13 mouse cellular contexts compared by ENCODE assay signal in the genomic region with DNA sequence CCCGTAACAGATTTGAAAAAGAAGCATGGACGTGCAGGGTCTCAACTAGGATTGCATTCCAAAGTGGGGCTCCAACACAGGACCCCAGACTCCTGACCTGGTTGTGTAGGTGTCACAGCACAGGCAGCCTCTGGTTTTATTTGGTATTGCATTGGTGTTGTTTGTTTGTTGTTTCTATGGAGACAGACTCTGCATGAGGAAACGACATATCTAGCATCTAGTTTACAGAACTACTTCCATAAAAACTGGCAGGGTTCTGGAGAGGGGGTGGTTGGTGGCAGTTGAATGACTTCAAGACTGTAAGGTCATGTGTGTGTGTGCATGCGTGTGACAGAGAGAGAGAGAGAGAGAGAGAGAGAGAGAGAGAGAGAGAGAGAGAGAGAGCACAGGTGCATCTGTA.
A peak's percentile ranks its signal among the peaks of the same experiment; 100 is the strongest.
DNase-seq lines count a peak whose midpoint lies in the region; ATAC-seq lines count a peak whose summit lies in the region.
"Had no signal": no experiment of that assay in that cellular context is flagged by ENCODE, and none has a peak within 500 bp of the region (broad histone marks: within the 10 kb centered on the region; RNA-seq: fewer than 3 reads in every experiment).

No protein-coding gene starts in this region.

- no peaks in the 10 kb centered on the region; the same call in 1 of the 2 replicates for H3K27me3 ChIP-seq in hindbrain, embryonic 14.5 days (ENCODE audit: control insufficient read depth, insufficient read depth, low read length)
- no peaks in the 10 kb centered on the region for H3K27me3 ChIP-seq in hindbrain, embryonic 11.5 days (ENCODE audit: control insufficient read depth, insufficient read depth, low read length)
- 0 out of 2 replicates have a peak, but pooled peaks cover 9% of the 10 kb centered on the region for H3K27me3 ChIP-seq in neural tube, embryonic 13.5 days
- H3K27me3 ChIP-seq in neural tube, embryonic 15.5 days (replicated peaks) = 0 out of 2 replicates have a peak, but pooled peaks cover 5% of the 10 kb centered on the region
- no peaks in the 10 kb centered on the region for H3K27me3 ChIP-seq in stomach, embryonic 15.5 days (replicated peaks)

- DNase-seq in hindbrain, embryonic 14.5 days (ENCODE audit: low spot score) = no peak
- DNase-seq in hindbrain, embryonic 11.5 days (ENCODE audit: low spot score) = no peak
- no peak for DNase-seq in right cerebral cortex, adult 2 months (ENCODE audit: low spot score in 2 of 2)
- no peak for DNase-seq in adrenal gland, postnatal 4 days (ENCODE audit: low spot score in 2 of 2)
- DNase-seq: adrenal gland, postnatal 14 days; cerebellum, adult 9-11 months; kidney, postnatal 25 days had no signal

- H3K9ac ChIP-seq in hindbrain, embryonic 14.5 days = no peak overlapping the region
- no peak overlapping the region for H3K9ac ChIP-seq in hindbrain, embryonic 11.5 days (ENCODE audit: low read depth, low read length)
- H3K9ac ChIP-seq in neural tube, embryonic 13.5 days = no peak overlapping the region
- H3K9ac ChIP-seq in neural tube, embryonic 15.5 days (replicated peaks) = no peak overlapping the region
- no peak overlapping the region for H3K9ac ChIP-seq in stomach, embryonic 15.5 days

- 68% methylated on average over 4 of the region's 4 CpGs for WGBS in hindbrain, embryonic 14.5 days
- 80% methylated on average over 4 of the region's 4 CpGs for WGBS in hindbrain, embryonic 11.5 days
- 67% methylated on average over 4 of the region's 4 CpGs for WGBS in neural tube, embryonic 13.5 days
- 70% methylated on average over 4 of the region's 4 CpGs for WGBS in neural tube, embryonic 15.5 days
- 78% methylated on average over 4 of the region's 4 CpGs for WGBS in stomach, embryonic 15.5 days

- H3K4me2 ChIP-seq in hindbrain, embryonic 14.5 days (replicated peaks) = peak overlapping the region; percentile 99; the same call in 1 of the 2 replicates
- H3K4me2 ChIP-seq in hindbrain, embryonic 11.5 days (replicated peaks; ENCODE audit: low read depth, low read length) = no peak overlapping the region
- H3K4me2 ChIP-seq in neural tube, embryonic 13.5 days = peak overlapping the region; percentile 97
- H3K4me2 ChIP-seq in neural tube, embryonic 15.5 days = no peak overlapping the region
- peak overlapping the region; percentile 90; the same call in 1 of the 2 replicates for H3K4me2 ChIP-seq in stomach, embryonic 15.5 days

- H3K36me3 ChIP-seq in hindbrain, embryonic 14.5 days (replicated peaks; ENCODE audit: control insufficient read depth, insufficient read depth) = no peaks in the 10 kb centered on the region
- H3K36me3 ChIP-seq in hindbrain, embryonic 11.5 days (ENCODE audit: control insufficient read depth, insufficient read depth, low read length) = no peaks in the 10 kb centered on the region
- no peaks in the 10 kb centered on the region for H3K36me3 ChIP-seq in neural tube, embryonic 13.5 days
- no peaks in the 10 kb centered on the region for H3K36me3 ChIP-seq in neural tube, embryonic 15.5 days
- no peaks in the 10 kb centered on the region for H3K36me3 ChIP-seq in stomach, embryonic 15.5 days
- H3K36me3 ChIP-seq: G1E had no signal

- no peak overlapping the region for H3K4me3 ChIP-seq in hindbrain, embryonic 14.5 days (replicated peaks; ENCODE audit: low read length)
- no peak overlapping the region for H3K4me3 ChIP-seq in hindbrain, embryonic 11.5 days (ENCODE audit: low read depth, low read length)
- no peak overlapping the region for H3K4me3 ChIP-seq in neural tube, embryonic 13.5 days
- no peak overlapping the region for H3K4me3 ChIP-seq in neural tube, embryonic 15.5 days (replicated peaks)
- H3K4me3 ChIP-seq in stomach, embryonic 15.5 days (replicated peaks) = no peak overlapping the region
- H3K4me3 ChIP-seq: erythroblast, embryonic 14.5 days had no signal

- no peaks in the 10 kb centered on the region for H3K9me3 ChIP-seq in hindbrain, embryonic 14.5 days (ENCODE audit: control insufficient read depth, low read length)
- H3K9me3 ChIP-seq in hindbrain, embryonic 11.5 days (ENCODE audit: control insufficient read depth, low read length) = no peaks in the 10 kb centered on the region
- no peaks in the 10 kb centered on the region for H3K9me3 ChIP-seq in neural tube, embryonic 13.5 days
- no peaks in the 10 kb centered on the region for H3K9me3 ChIP-seq in neural tube, embryonic 15.5 days (replicated peaks)
- no peaks in the 10 kb centered on the region for H3K9me3 ChIP-seq in stomach, embryonic 15.5 days

- H3K27ac ChIP-seq in hindbrain, embryonic 14.5 days = no peak overlapping the region
- no peak overlapping the region for H3K27ac ChIP-seq in hindbrain, embryonic 11.5 days (ENCODE audit: low read depth, low read length)
- H3K27ac ChIP-seq in neural tube, embryonic 13.5 days (replicated peaks) = no peak overlapping the region
- H3K27ac ChIP-seq in neural tube, embryonic 15.5 days (replicated peaks) = no peak overlapping the region
- H3K27ac ChIP-seq in stomach, embryonic 15.5 days = no peak overlapping the region

- H3K4me1 ChIP-seq in hindbrain, embryonic 14.5 days (replicated peaks; ENCODE audit: control insufficient read depth, insufficient read depth, low read length) = peaks cover 14% of the 10 kb centered on the region
- peaks cover 4% of the 10 kb centered on the region for H3K4me1 ChIP-seq in hindbrain, embryonic 11.5 days (replicated peaks; ENCODE audit: control insufficient read depth, insufficient read depth, low read length)
- peaks cover 57% of the 10 kb centered on the region for H3K4me1 ChIP-seq in neural tube, embryonic 13.5 days (replicated peaks)
- H3K4me1 ChIP-seq in neural tube, embryonic 15.5 days = peaks cover 19% of the 10 kb centered on the region
- peaks cover 11% of the 10 kb centered on the region for H3K4me1 ChIP-seq in stomach, embryonic 15.5 days

- ATAC-seq in hindbrain, embryonic 14.5 days (ENCODE audit: low FRiP score) = no peak
- ATAC-seq in hindbrain, embryonic 11.5 days (ENCODE audit: low FRiP score) = no peak
- no peak for ATAC-seq in neural tube, embryonic 13.5 days (ENCODE audit: low read depth)
- ATAC-seq in neural tube, embryonic 15.5 days (ENCODE audit: low FRiP score) = no peak
- ATAC-seq in granulocyte monocyte progenitor cell, adult 5-6 weeks (replicated peaks; ENCODE audit: poor library complexity, severe bottlenecking) = peak; percentile 34
- no peak for ATAC-seq in stomach, embryonic 15.5 days (ENCODE audit: insufficient read depth, low FRiP score, low read depth)

Comparison
In these comparisons a context has a peak if more than half of its experiments do, and no peak if none do; other contexts are left out.
1. H3K4me2 ChIP-seq: peak in hindbrain, embryonic 14.5 days (single experiment), neural tube, embryonic 13.5 days (single experiment) and stomach, embryonic 15.5 days (single experiment); none in hindbrain, embryonic 11.5 days (single experiment) and neural tube, embryonic 15.5 days (single experiment).